Mouse (Mus musculus) myocyte (in vitro differentiated cells): ENCODE measurements around the gene Gm9945. TPM values are rescaled to one million over a fixed set of nuclear protein-coding genes. Genes with fewer than 3 reads are reported as not detected.

Experiments used
- H3K27me3 ChIP-seq: one replicate; pipeline ENCODE4 v1.6.1; 2011; ENCODE audit not compliant: control insufficient read depth, insufficient read depth, insufficient read length
- H3K36me3 ChIP-seq: one replicate; pipeline ENCODE4 v1.6.1; 2011; ENCODE audit not compliant: control insufficient read depth, insufficient read depth
- H3K4me2 ChIP-seq: one replicate; pipeline ENCODE4 v1.6.1; 2011; ENCODE audit warnings: low read depth, control low read depth
- H3K4me3 ChIP-seq: one replicate; pipeline ENCODE4 v1.5.1; 2011; ENCODE audit warnings: mild to moderate bottlenecking, control low read depth, moderate library complexity
- H3K79me2 ChIP-seq: one replicate; pipeline ENCODE4 v1.6.1; 2011; ENCODE audit not compliant: control insufficient read depth, insufficient read depth
- H3ac ChIP-seq: one replicate; pipeline ENCODE4 v1.6.1; 2011; ENCODE audit not compliant: control insufficient read depth, insufficient read length
- CEBPB ChIP-seq: IDR thresholded peaks from 2 replicates; pipeline ENCODE4 v1.6.1; 2011; ENCODE audit warnings: mild to moderate bottlenecking, moderate library complexity; ENCODE audit not compliant: poor library complexity, insufficient read depth, severe bottlenecking
- E2F4 ChIP-seq: IDR thresholded peaks from one replicate; pipeline ENCODE4 v1.6.1; 2011; ENCODE audit warnings: mild to moderate bottlenecking, control low read depth, moderate library complexity; ENCODE audit not compliant: insufficient read depth
- MAX ChIP-seq: IDR thresholded peaks from one replicate; pipeline ENCODE4 v1.6.1; 2011; ENCODE audit warnings: low read depth, mild to moderate bottlenecking, control low read depth
- MYOD1 ChIP-seq, 3 experiments: IDR thresholded peaks; one replicate each; pipeline ENCODE4 v1.6.1; 2011; ENCODE audit warnings: control low read depth in 2 of 3, low read depth in 2 of 3, mild to moderate bottlenecking in 2 of 3, moderate library complexity in 1 of 3; ENCODE audit not compliant: insufficient read length in 2 of 3, control insufficient read depth in 1 of 3
- MYOG ChIP-seq, 3 experiments: IDR thresholded peaks; one replicate each; pipeline ENCODE4 v1.6.1; 2011; ENCODE audit warnings: control low read depth in 2 of 3, low read depth in 2 of 3, mild to moderate bottlenecking in 2 of 3; ENCODE audit not compliant: insufficient read length in 2 of 3, control insufficient read depth in 1 of 3, insufficient read depth in 1 of 3
- POLR2A ChIP-seq: IDR thresholded peaks from one replicate; pipeline ENCODE4 v1.6.1; 2011; ENCODE audit warnings: low read depth, mild to moderate bottlenecking, control low read depth, moderate library complexity; ENCODE audit not compliant: insufficient read length
- POLR2AphosphoS2 ChIP-seq: IDR thresholded peaks from one replicate; pipeline ENCODE4 v1.6.1; 2011; ENCODE audit warnings: low read depth, control low read depth; ENCODE audit not compliant: insufficient read length
- REST ChIP-seq: IDR thresholded peaks from one replicate; pipeline ENCODE4 v1.6.1; 2011; ENCODE audit warnings: mild to moderate bottlenecking, control low read depth, moderate library complexity; ENCODE audit not compliant: insufficient read depth, insufficient read length
- SRF ChIP-seq: IDR thresholded peaks from one replicate; pipeline ENCODE4 v1.6.1; 2011; ENCODE audit warnings: low read depth; ENCODE audit not compliant: control insufficient read depth, insufficient read length
- TCF12 ChIP-seq: IDR thresholded peaks from one replicate; pipeline ENCODE4 v1.6.1; 2011; ENCODE audit warnings: mild to moderate bottlenecking, control low read depth; ENCODE audit not compliant: poor library complexity, insufficient read depth, severe bottlenecking
- TCF3 ChIP-seq: IDR thresholded peaks from one replicate; pipeline ENCODE4 v1.6.1; 2011; ENCODE audit warnings: low read depth, control low read depth; ENCODE audit not compliant: insufficient read length
- USF1 ChIP-seq: IDR thresholded peaks from one replicate; pipeline ENCODE4 v1.6.1; 2011; ENCODE audit warnings: low read depth, mild to moderate bottlenecking, control low read depth, moderate library complexity
- polyA plus RNA-seq: library from polyadenylated mRNA; unstranded; fragments of >200 nt; fragmentation: generic; extraction: Trizol; gene quantifications from one replicate; pipeline ENCODE4 v1.2.1, GENCODE M21; 2012; ENCODE audit warnings: missing spikeins

The Gm9945 gene
- polyA plus RNA-seq, 1 experiment = not detected

DNA sequence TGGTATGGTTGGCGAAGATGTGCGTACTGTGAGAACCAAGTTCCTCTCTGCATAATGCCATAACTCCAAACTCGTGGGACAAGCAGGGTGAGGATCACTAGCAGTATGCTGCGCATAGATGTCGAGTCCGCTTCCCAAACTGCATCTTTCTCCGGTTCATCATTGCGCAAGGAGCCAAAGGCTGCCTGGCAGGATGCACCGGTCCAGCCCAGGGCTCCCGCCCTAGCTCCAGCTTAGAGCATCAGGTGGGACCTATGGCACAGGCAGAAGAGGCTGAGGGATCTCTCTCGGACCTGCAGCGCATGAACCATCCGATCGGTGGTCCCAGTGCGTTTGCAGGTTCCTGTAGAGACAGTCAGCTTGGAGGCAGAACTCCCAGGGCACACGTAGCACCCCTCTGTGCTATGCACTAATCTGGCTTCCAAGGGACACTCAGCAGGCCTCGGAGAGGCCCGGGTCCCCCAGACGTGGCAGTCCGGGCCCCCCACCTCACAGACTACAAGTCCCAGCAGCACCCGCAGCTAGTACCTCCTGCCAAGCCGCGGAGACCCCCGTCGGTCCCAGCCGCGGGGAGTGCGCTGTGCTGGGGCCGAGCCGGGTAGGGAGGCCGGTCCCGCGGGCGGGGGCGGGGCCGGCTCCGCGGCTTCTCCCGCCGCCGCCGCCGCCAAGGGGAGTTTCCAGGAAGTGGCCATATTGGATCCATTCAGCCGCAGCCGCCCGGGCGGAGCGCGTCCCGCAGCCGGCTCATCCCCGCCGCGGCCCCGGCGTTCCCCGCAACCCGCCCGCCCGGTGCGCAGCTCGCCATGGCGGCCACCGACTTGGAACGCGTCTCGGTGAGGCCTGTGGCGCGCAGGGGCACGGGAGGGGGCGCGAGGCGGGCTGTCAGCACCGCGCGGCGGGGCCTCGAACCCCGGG, 39.5 kb downstream of the Gm9945 start, which contains the start of gene Sept8:
TSS of gene Sept8 (plus strand) at position 51 of the 915 bp plus-strand sequence.
- no peaks in the 10 kb centered on the region for H3K36me3 ChIP-seq
- peaks cover 45% of the 10 kb centered on the region for H3K79me2 ChIP-seq
- peak within 1 kb of the TSS; percentile 88 for H3K4me3 ChIP-seq
- no peaks in the 10 kb centered on the region for H3K27me3 ChIP-seq
- peak within 1 kb of the TSS; percentile 88 for H3K4me2 ChIP-seq
- H3ac ChIP-seq = peak within 1 kb of the TSS; percentile 73
- no peak for TF ChIP-seq MAX
- peak; percentile 35 for TF ChIP-seq POLR2AphosphoS2
- peak; percentile 69 for TF ChIP-seq POLR2A
- TF ChIP-seq CEBPB = peak; percentile 63; the same call in 1 of the 2 replicates

GRCm38 (mm10) chr11:53520122-53520978, 40.4 kb downstream of the Gm9945 start:
- H3K27me3 ChIP-seq = no peaks in the 10 kb centered on the region
- H3K36me3 ChIP-seq = no peaks in the 10 kb centered on the region
- H3K4me2 ChIP-seq = peak overlapping the region; percentile 88
- peaks cover 54% of the 10 kb centered on the region for H3K79me2 ChIP-seq
- peak overlapping the region; percentile 73 for H3ac ChIP-seq
- TF ChIP-seq POLR2A (peak; percentile 78), REST (no peak), POLR2AphosphoS2 (peak; percentile 61)
- H3K4me3 ChIP-seq = peak overlapping the region; percentile 88

DNA sequence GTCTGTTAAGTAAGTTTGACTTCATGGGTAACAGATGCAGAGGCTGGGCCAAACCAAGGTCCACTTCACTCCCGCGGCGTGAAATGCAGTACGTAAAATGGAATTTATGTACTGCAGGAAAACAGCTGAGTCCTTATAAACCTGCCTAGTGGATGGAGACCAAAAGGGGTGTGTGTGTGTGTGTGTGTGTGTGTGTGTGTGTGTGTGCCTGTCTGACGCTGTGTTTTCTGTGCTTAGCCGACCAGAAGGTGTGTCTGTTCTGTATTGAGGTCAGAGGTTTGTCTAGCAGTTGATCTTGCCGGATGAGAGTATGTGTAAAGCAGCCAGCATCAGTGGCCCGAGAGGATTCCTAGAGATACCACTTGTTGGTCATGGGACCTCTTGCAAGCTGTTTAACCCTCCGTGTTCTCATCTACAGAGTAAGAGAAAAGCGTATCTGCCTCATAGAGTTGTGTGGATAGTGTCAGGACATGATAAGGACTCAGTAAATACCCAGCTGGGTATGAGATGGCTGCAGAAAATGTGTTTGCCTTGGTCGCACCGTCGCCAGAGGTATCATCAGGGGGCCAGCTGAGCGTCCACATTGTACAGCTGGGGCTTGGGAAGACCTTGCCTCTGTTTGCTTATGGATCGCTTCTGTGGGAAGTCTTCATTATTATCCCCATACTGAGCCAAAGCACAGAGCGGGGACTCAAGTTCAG, 41.3 kb downstream of the Gm9945 start:
- peak overlapping the region; percentile 73 for H3ac ChIP-seq
- TF ChIP-seq MAX = no peak
- TF ChIP-seq MYOD1 (IDR thresholded peaks at IDR 0.05; ENCODE audit: control insufficient read depth in 1 of 3, insufficient read length in 2 of 3, low read depth in 2 of 3) = peak in 1 of 3 experiments; percentile 13
- TF ChIP-seq MYOG (IDR thresholded peaks at IDR 0.05; ENCODE audit: control insufficient read depth in 1 of 3, insufficient read depth in 1 of 3, insufficient read length in 2 of 3, low read depth in 2 of 3) = peak in 2 of 3 experiments; percentile 24 to 32
- peaks cover 63% of the 10 kb centered on the region for H3K79me2 ChIP-seq
- H3K27me3 ChIP-seq = no peaks in the 10 kb centered on the region
- H3K4me2 ChIP-seq = peak overlapping the region; percentile 88
- H3K4me3 ChIP-seq = peak overlapping the region; percentile 88
- no peaks in the 10 kb centered on the region for H3K36me3 ChIP-seq

- peak overlapping the region; percentile 88 for H3K4me3 ChIP-seq
- peaks cover 68% of the 10 kb centered on the region for H3K79me2 ChIP-seq
- no peak for TF ChIP-seq USF1
- TF ChIP-seq E2F4 = no peak
- no peak for TF ChIP-seq SRF
- no peak for TF ChIP-seq TCF3
- TF ChIP-seq MYOD1 (IDR thresholded peaks at IDR 0.05; ENCODE audit: control insufficient read depth in 1 of 3, insufficient read length in 2 of 3, low read depth in 2 of 3) = no peak
- TF ChIP-seq POLR2AphosphoS2 = no peak
- no peak for TF ChIP-seq MYOG (IDR thresholded peaks at IDR 0.05; ENCODE audit: control insufficient read depth in 1 of 3, insufficient read depth in 1 of 3, insufficient read length in 2 of 3, low read depth in 2 of 3)
- no peak for TF ChIP-seq REST
- TF ChIP-seq MAX = no peak
- TF ChIP-seq CEBPB = no peak
- no peak for TF ChIP-seq TCF12
- no peak for TF ChIP-seq POLR2A
- H3K36me3 ChIP-seq = no peaks in the 10 kb centered on the region
- H3ac ChIP-seq = no peak overlapping the region
- no peaks in the 10 kb centered on the region for H3K27me3 ChIP-seq
- H3K4me2 ChIP-seq = peak overlapping the region; percentile 88
These were observed 41.8 kb downstream of the Gm9945 start for GRCm38 (mm10) chr11:53521821-53522131.

DNA sequence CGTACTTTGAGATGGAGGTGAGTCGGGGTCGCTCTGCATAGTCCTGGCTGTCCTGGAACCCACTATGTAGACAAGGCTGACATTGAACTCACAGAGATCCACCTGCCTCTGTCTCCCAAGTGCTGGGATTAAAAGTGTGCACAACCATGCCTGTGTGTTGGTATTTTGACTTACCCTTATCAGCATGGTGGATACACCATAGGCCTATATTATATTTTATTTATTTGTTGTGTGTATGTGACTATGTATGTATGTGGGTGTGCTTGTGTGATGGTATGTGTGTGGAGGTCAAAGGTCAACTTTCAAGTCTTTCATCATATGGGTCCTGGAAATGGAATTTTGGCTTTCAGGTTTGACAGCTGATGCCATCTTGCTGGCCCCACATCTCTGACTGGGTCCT, 42.4 kb downstream of the Gm9945 start:
- peak overlapping the region; percentile 88 for H3K4me3 ChIP-seq
- no peak overlapping the region for H3K4me2 ChIP-seq
- no peaks in the 10 kb centered on the region for H3K27me3 ChIP-seq
- no peak overlapping the region for H3ac ChIP-seq
- TF ChIP-seq MYOG (IDR thresholded peaks at IDR 0.05; ENCODE audit: control insufficient read depth in 1 of 3, insufficient read depth in 1 of 3, insufficient read length in 2 of 3, low read depth in 2 of 3) (no peak), CEBPB (no peak), USF1 (no peak), E2F4 (no peak), POLR2AphosphoS2 (no peak), TCF3 (no peak), MAX (no peak), MYOD1 (IDR thresholded peaks at IDR 0.05; ENCODE audit: control insufficient read depth in 1 of 3, insufficient read length in 2 of 3, low read depth in 2 of 3) (no peak), TCF12 (no peak), SRF (no peak), POLR2A (no peak), REST (no peak)
- H3K79me2 ChIP-seq = peaks cover 74% of the 10 kb centered on the region
- H3K36me3 ChIP-seq = no peaks in the 10 kb centered on the region
